Mouse (Mus musculus) lung, postnatal 25 days (tissue): ENCODE measurements around the gene Retn.

ENCODE experiments used
- DNase-seq: peaks from one replicate; pipeline ENCODE4 v3.0.0; 2022; ENCODE audit warnings: low spot score

The Retn gene

GRCm38 (mm10) chr8:3660889-3661288 is 5.3 kb downstream of the Retn start:
- DNase-seq = peak; percentile 43

- peak; percentile 42 for DNase-seq
Observed at GRCm38 (mm10) chr8:3664405-3664804, 8.8 kb downstream of the Retn start.

GRCm38 (mm10) chr8:3665507-3665906 is 9.9 kb downstream of the Retn start, which contains the start of gene Mcemp1:
Gene Mcemp1 (plus strand): TSS chr8:3665754.
- no peak for DNase-seq

GRCm38 (mm10) chr8:3670388-3670787 is 14.8 kb downstream of the Retn start:
- DNase-seq = peak; percentile 48

- peak; percentile 85 for DNase-seq
Observed at GRCm38 (mm10) chr8:3671980-3672491, 16.5 kb downstream of the Retn start, which contains the start of gene Fcor. Gene Fcor (minus strand): TSS chr8:3672362.

GRCm38 (mm10) chr8:3674671-3675070 is 19.1 kb downstream of the Retn start:
- no peak for DNase-seq

GRCm38 (mm10) chr8:3676131-3676992 is 20.8 kb downstream of the Retn start, which contains the start of gene Trappc5:
Gene Trappc5 (plus strand): TSS chr8:3676299.
- peak; percentile 94 for DNase-seq

GRCm38 (mm10) chr8:3676993-3677579 is 21.5 kb downstream of the Retn start:
- no peak for DNase-seq

- no peak for DNase-seq
Observed at GRCm38 (mm10) chr8:3678831-3679230, 23.3 kb downstream of the Retn start.

- DNase-seq = no peak
Observed at GRCm38 (mm10) chr8:3679236-3679635, 23.7 kb downstream of the Retn start.

GRCm38 (mm10) chr8:3679656-3680055 is 24.1 kb downstream of the Retn start:
- no peak for DNase-seq

GRCm38 (mm10) chr8:3682435-3682834 is 26.9 kb downstream of the Retn start:
- DNase-seq = no peak

- no peak for DNase-seq
Observed at GRCm38 (mm10) chr8:3683408-3684176, 28.0 kb downstream of the Retn start.

- DNase-seq = no peak
Observed at GRCm38 (mm10) chr8:3684530-3684929, 29.0 kb downstream of the Retn start.

GRCm38 (mm10) chr8:3685422-3685821 is 29.9 kb downstream of the Retn start:
- no peak for DNase-seq

GRCm38 (mm10) chr8:3687537-3687936 is 32.0 kb downstream of the Retn start:
- DNase-seq = no peak

GRCm38 (mm10) chr8:3690774-3691173 is 35.2 kb downstream of the Retn start:
- no peak for DNase-seq

- peak; percentile 37 for DNase-seq
Observed at GRCm38 (mm10) chr8:3694121-3694520, 38.6 kb downstream of the Retn start, which contains the start of gene Fcer2a. Gene Fcer2a (minus strand): TSS chr8:3694175.

GRCm38 (mm10) chr8:3701491-3701890 is 45.9 kb downstream of the Retn start:
- DNase-seq = no peak

GRCm38 (mm10) chr8:3705711-3706110 is 50.1 kb downstream of the Retn start:
- DNase-seq = no peak

GRCm38 (mm10) chr8:3707611-3708010 is 52.0 kb downstream of the Retn start:
- DNase-seq = no peak
